Mouse (Mus musculus): ENCODE results near the gene Map4k3. TPM values are rescaled to one million over a fixed set of nuclear protein-coding genes. Genes with fewer than 3 reads are reported as not detected.
A peak's percentile ranks its signal among the peaks of the same experiment; 100 is the strongest.

The Map4k3 gene
- polyA plus RNA-seq, 1 experiment, result 46.7 TPM

DNA sequence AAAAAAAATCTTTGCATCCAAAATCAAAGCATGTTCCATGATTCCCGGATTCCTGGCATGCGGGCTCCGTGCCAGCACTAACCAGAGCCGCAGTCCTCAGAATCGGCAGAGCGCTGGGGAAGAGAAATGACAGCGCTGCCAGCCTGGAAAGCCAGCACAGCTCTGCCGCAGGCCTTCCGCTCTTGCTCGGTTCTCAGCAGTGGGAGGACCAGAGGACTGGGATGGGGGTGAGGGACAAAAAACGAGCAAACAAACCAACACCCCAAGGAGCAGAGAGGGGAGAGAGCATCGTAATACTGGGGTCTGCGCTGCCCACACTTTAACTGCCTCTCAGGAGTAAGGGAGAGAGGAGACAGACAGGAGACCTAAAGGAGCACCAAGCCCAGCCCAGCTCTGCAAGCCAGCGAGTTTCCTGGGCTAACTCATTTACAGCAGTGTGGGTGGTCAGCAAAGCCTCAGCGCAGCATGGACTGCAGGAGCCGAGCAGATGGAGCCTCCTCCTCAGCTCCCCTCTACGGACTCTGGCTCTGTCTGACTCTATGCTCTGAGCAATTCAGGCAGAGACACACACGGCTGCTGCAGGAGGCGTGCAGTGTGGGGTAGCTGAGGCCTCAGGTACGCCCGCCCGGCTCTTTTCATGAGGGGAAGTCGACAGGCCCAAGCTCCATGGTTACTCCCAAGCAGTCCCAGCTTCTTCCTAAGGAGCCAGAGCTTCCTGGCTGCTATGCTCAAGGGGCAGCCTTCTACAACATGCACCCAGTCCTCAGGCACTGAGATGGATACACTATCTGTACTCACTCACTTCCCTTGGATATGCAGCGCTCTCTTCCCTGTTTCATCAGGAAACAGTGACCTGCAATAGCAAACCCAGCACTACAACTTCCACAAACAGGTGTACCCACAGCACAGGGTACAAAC lies 18.1 kb downstream of the Map4k3 start:
- H3K27ac ChIP-seq (ENCODE audit: insufficient read depth, low read length), result peak overlapping the region; percentile 88
- H3K4me1 ChIP-seq (ENCODE audit: control insufficient read depth, insufficient read depth, low read length), result peaks cover 20% of the 10 kb centered on the region
- TF ChIP-seq CTCF (IDR thresholded peaks at IDR 0.05; ENCODE audit: extremely low read depth, insufficient read depth, low read length) (no peak), POLR2A (IDR thresholded peaks at IDR 0.05; ENCODE audit: extremely low read depth, insufficient read depth, low read length) (peak; percentile 41; the same call in 1 of the 2 replicates)
- no peak overlapping the region for H3K4me3 ChIP-seq (ENCODE audit: insufficient read depth, low read length)

GRCm38 (mm10) chr17:80708803-80709202 lies 19.5 kb downstream of the Map4k3 start:
- H3K4me3 ChIP-seq (ENCODE audit: insufficient read depth, low read length), result no peak overlapping the region
- H3K27ac ChIP-seq (ENCODE audit: insufficient read depth, low read length), result peak overlapping the region; percentile 15; the same call in 1 of the 2 replicates
- no peak for TF ChIP-seq CTCF (IDR thresholded peaks at IDR 0.05; ENCODE audit: extremely low read depth, insufficient read depth, low read length)
- no peak for TF ChIP-seq POLR2A (IDR thresholded peaks at IDR 0.05; ENCODE audit: extremely low read depth, insufficient read depth, low read length)
- H3K4me1 ChIP-seq (ENCODE audit: control insufficient read depth, insufficient read depth, low read length), result peaks cover 20% of the 10 kb centered on the region

- no peak overlapping the region for H3K27ac ChIP-seq (ENCODE audit: insufficient read depth, low read length)
- TF ChIP-seq CTCF (IDR thresholded peaks at IDR 0.05; ENCODE audit: extremely low read depth, insufficient read depth, low read length), result no peak
- no peak for TF ChIP-seq POLR2A (IDR thresholded peaks at IDR 0.05; ENCODE audit: extremely low read depth, insufficient read depth, low read length)
- H3K4me3 ChIP-seq (ENCODE audit: insufficient read depth, low read length), result no peak overlapping the region
- peaks cover 22% of the 10 kb centered on the region for H3K4me1 ChIP-seq (ENCODE audit: control insufficient read depth, insufficient read depth, low read length)
Measured at GRCm38 (mm10) chr17:80707176-80707575, 21.1 kb downstream of the Map4k3 start.

GRCm38 (mm10) chr17:80706608-80707007 lies 21.7 kb downstream of the Map4k3 start:
- no peak overlapping the region for H3K27ac ChIP-seq (ENCODE audit: insufficient read depth, low read length)
- H3K4me1 ChIP-seq (ENCODE audit: control insufficient read depth, insufficient read depth, low read length), result peaks cover 22% of the 10 kb centered on the region
- no peak for TF ChIP-seq POLR2A (IDR thresholded peaks at IDR 0.05; ENCODE audit: extremely low read depth, insufficient read depth, low read length)
- TF ChIP-seq CTCF (IDR thresholded peaks at IDR 0.05; ENCODE audit: extremely low read depth, insufficient read depth, low read length), result no peak
- no peak overlapping the region for H3K4me3 ChIP-seq (ENCODE audit: insufficient read depth, low read length)

DNA sequence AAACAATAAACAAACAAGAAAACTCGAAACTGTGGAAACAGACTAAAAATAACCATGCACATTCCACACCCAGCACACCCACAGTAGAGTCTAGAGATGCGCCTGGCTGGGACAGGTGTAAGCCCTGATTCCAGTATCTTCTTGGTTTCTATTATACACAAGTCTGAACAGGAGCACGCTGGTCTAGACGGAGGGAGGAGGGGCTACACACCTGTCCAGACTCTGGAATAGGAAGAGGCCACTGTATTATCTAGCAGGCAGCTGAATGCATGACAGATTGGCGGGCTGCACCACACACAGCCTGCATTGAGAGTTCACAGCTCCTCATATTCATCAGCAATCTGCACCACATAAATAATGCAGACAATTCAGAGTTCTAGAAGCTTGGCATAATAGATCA lies 26.6 kb downstream of the Map4k3 start:
- no peak overlapping the region for H3K27ac ChIP-seq (ENCODE audit: insufficient read depth, low read length)
- H3K4me3 ChIP-seq (ENCODE audit: insufficient read depth, low read length), result no peak overlapping the region
- peaks cover 13% of the 10 kb centered on the region for H3K4me1 ChIP-seq (ENCODE audit: control insufficient read depth, insufficient read depth, low read length)
- TF ChIP-seq CTCF (IDR thresholded peaks at IDR 0.05; ENCODE audit: extremely low read depth, insufficient read depth, low read length), result no peak
- no peak for TF ChIP-seq POLR2A (IDR thresholded peaks at IDR 0.05; ENCODE audit: extremely low read depth, insufficient read depth, low read length)

DNA sequence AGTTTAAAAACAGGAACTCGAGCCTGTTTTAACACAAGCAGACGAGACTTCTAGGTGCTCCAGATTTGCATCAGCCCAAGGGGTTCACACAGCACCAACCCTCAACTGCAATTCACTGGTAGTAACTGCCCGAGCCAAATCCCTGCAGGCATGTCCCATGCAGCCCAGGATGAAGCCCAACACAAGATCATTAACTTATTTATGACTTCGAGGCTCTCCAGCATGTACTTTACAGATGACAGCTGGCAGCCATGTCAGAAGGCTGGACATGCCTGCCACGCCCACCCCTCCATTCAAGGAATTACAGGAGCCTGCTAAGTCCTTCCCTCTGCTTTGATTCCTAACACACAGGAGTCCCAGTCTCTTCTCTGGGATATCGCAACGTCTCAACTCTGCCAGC lies 29.4 kb downstream of the Map4k3 start:
- TF ChIP-seq POLR2A (IDR thresholded peaks at IDR 0.05; ENCODE audit: extremely low read depth, insufficient read depth, low read length) (no peak), CTCF (IDR thresholded peaks at IDR 0.05; ENCODE audit: extremely low read depth, insufficient read depth, low read length) (no peak)
- no peak overlapping the region for H3K27ac ChIP-seq (ENCODE audit: insufficient read depth, low read length)

GRCm38 (mm10) chr17:80698191-80698901 lies 29.9 kb downstream of the Map4k3 start:
- TF ChIP-seq CTCF (IDR thresholded peaks at IDR 0.05; ENCODE audit: extremely low read depth, insufficient read depth, low read length) (no peak), POLR2A (IDR thresholded peaks at IDR 0.05; ENCODE audit: extremely low read depth, insufficient read depth, low read length) (no peak)
- Histone ChIP-seq H3K4me3 (ENCODE audit: insufficient read depth, low read length) (no peak overlapping the region), H3K4me1 (ENCODE audit: control insufficient read depth, insufficient read depth, low read length) (peaks cover 14% of the 10 kb centered on the region), H3K27ac (ENCODE audit: insufficient read depth, low read length) (no peak overlapping the region)

More for the DNA sequence above, 29.4 kb downstream of the Map4k3 start:
- Histone ChIP-seq H3K4me1 (ENCODE audit: control insufficient read depth, insufficient read depth, low read length) (peaks cover 10% of the 10 kb centered on the region), H3K4me3 (ENCODE audit: insufficient read depth, low read length) (no peak overlapping the region)

GRCm38 (mm10) chr17:80696956-80697355 lies 31.3 kb downstream of the Map4k3 start:
- TF ChIP-seq CTCF (IDR thresholded peaks at IDR 0.05; ENCODE audit: extremely low read depth, insufficient read depth, low read length) (no peak), POLR2A (IDR thresholded peaks at IDR 0.05; ENCODE audit: extremely low read depth, insufficient read depth, low read length) (no peak)
- Histone ChIP-seq H3K4me1 (ENCODE audit: control insufficient read depth, insufficient read depth, low read length) (peaks cover 13% of the 10 kb centered on the region), H3K27ac (ENCODE audit: insufficient read depth, low read length) (no peak overlapping the region), H3K4me3 (ENCODE audit: insufficient read depth, low read length) (no peak overlapping the region)

DNA sequence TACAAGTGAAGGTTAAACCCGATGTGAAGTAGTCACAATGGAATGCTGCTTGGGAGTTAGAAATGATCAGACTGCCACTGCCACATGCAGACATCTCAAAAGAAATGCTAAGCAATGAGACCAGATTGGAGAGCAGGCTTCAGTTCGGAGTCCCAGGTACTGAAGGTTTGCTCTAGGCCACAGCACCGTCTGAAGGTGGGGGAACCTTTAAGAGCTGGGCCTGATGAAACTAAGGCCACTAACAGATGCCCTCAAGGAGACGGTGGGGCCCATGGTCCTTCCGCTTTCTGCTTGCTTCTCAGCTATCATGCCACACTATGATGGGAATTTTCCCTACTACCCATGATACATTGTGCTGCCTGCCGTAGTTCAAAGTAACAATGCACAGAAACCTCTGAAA lies 32.1 kb downstream of the Map4k3 start:
- Histone ChIP-seq H3K27ac (ENCODE audit: insufficient read depth, low read length) (no peak overlapping the region), H3K4me1 (ENCODE audit: control insufficient read depth, insufficient read depth, low read length) (peaks cover 13% of the 10 kb centered on the region)
- TF ChIP-seq POLR2A (IDR thresholded peaks at IDR 0.05; ENCODE audit: extremely low read depth, insufficient read depth, low read length) (no peak), CTCF (IDR thresholded peaks at IDR 0.05; ENCODE audit: extremely low read depth, insufficient read depth, low read length) (no peak)

More for the DNA sequence above, 32.1 kb downstream of the Map4k3 start:
- no peak overlapping the region for H3K4me3 ChIP-seq (ENCODE audit: insufficient read depth, low read length)

Measured in cortical plate, adult 2 months (tissue).